Mouse (Mus musculus): ENCODE measurements around the gene Loxl4. TPM values are rescaled to one million over a fixed set of nuclear protein-coding genes. Genes with fewer than 3 reads are reported as not detected.

Gene Loxl4
- polyA plus RNA-seq, 1 experiment: 2.9 TPM

- DNase-seq: peak; percentile 64
- WGBS: 69% methylated on average over 6 of the region's 6 CpGs
- H3K36me3 ChIP-seq (ENCODE audit: control insufficient read depth, insufficient read depth, low read length): no peaks in the 10 kb centered on the region
- no peak overlapping the region for H3K4me3 ChIP-seq (ENCODE audit: insufficient read depth, low read depth, low read length)
- H3K4me1 ChIP-seq (ENCODE audit: control insufficient read depth, insufficient read depth, low read length): peaks cover 12% of the 10 kb centered on the region; the same call in 1 of the 2 replicates
- no peaks in the 10 kb centered on the region for H3K27me3 ChIP-seq (replicated peaks; ENCODE audit: control insufficient read depth, insufficient read depth, low read length)
- H3K27ac ChIP-seq (ENCODE audit: insufficient read depth, low read depth, low read length): no peak overlapping the region
- TF ChIP-seq CTCF (conservative IDR thresholded peaks at IDR 0.05; ENCODE audit: insufficient read depth, insufficient read length, low read depth, low read length) (no peak), POLR2A (IDR thresholded peaks at IDR 0.05; ENCODE audit: low read depth, low read length) (no peak)
These were observed 14.7 kb downstream of the Loxl4 start for GRCm38 (mm10) chr19:42597896-42598295.

DNA sequence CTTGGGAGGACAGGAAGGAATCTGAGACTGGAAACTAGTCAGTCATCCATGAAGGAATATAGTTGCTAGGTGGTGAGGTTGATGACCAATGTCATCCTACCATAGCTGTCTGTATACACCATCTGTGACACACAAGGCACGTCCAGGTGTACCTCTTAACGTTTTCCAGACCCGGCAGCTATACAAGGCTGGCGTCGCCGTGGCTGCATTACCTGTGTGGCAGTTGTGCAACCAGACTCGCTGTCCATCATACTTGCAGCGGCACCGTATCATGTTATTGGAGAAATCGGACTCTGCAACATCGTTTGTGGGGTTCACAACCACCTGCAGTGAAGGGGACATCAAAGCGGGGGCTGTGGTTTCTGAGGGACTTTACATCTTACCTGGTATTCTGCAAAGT, 15.3 kb downstream of the Loxl4 start:
- H3K4me1 ChIP-seq (ENCODE audit: control insufficient read depth, insufficient read depth, low read length): peaks cover 12% of the 10 kb centered on the region; the same call in 1 of the 2 replicates
- no peaks in the 10 kb centered on the region for H3K27me3 ChIP-seq (replicated peaks; ENCODE audit: control insufficient read depth, insufficient read depth, low read length)
- no peaks in the 10 kb centered on the region for H3K36me3 ChIP-seq (ENCODE audit: control insufficient read depth, insufficient read depth, low read length)
- DNase-seq: no peak
- TF ChIP-seq POLR2A (IDR thresholded peaks at IDR 0.05; ENCODE audit: low read depth, low read length) (no peak), CTCF (conservative IDR thresholded peaks at IDR 0.05; ENCODE audit: insufficient read depth, insufficient read length, low read depth, low read length) (no peak)
- no peak overlapping the region for H3K4me3 ChIP-seq (ENCODE audit: insufficient read depth, low read depth, low read length)
- WGBS: 89% methylated on average over 12 of the region's 12 CpGs
- H3K27ac ChIP-seq (ENCODE audit: insufficient read depth, low read depth, low read length): no peak overlapping the region

DNA sequence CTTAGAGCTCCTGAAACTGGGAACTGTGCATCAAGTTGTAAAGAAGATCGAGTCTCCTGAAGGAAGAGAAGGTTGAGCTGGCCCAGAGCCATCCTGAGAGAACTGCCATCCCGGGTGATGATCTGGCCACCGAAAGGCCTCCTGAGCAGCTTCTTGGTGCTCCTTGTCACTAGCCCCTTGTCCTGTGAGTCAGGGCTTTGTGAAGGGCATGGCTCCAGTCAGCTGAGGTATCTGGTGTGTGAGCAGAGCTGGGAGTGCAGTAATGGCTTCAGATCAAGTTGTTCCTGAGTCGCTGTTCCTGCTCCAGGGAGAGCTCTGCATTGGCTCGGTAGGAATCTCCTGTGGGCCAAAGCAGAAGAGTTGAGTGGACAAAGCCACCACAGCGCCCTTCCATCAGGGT, 17.5 kb downstream of the Loxl4 start:
- no peak for DNase-seq
- Histone ChIP-seq H3K27ac (ENCODE audit: insufficient read depth, low read depth, low read length) (no peak overlapping the region), H3K4me3 (ENCODE audit: insufficient read depth, low read depth, low read length) (no peak overlapping the region), H3K27me3 (replicated peaks; ENCODE audit: control insufficient read depth, insufficient read depth, low read length) (no peaks in the 10 kb centered on the region), H3K36me3 (ENCODE audit: control insufficient read depth, insufficient read depth, low read length) (peaks cover 2% of the 10 kb centered on the region), H3K4me1 (ENCODE audit: control insufficient read depth, insufficient read depth, low read length) (0 out of 2 replicates have a peak, but pooled peaks cover 5% of the 10 kb centered on the region)
- WGBS: 88% methylated on average over 6 of the region's 6 CpGs
- TF ChIP-seq CTCF (conservative IDR thresholded peaks at IDR 0.05; ENCODE audit: insufficient read depth, insufficient read length, low read depth, low read length) (no peak), POLR2A (IDR thresholded peaks at IDR 0.05; ENCODE audit: low read depth, low read length) (no peak)

DNA sequence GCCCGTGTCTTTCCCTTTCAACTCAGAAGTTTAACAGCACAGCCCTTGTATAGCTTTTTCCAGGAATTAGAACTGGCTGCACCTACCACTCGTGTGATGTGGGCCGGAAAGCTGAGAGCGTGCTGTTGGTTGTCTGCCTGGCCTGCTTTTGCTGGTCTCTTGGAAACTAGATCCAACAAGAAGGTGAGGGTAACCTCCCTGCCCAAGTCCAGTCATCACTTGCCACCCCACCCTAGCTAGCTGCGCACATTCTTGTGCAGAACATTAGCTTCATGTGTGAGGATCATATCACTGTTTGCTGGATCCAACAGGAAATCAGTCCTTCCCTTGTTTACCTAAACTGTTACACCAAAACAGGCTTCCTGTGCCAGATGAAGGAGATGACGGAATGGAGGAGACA, 19.2 kb downstream of the Loxl4 start:
- Histone ChIP-seq H3K4me3 (ENCODE audit: insufficient read depth, low read depth, low read length) (no peak overlapping the region), H3K36me3 (ENCODE audit: control insufficient read depth, insufficient read depth, low read length) (peaks cover 2% of the 10 kb centered on the region), H3K27me3 (replicated peaks; ENCODE audit: control insufficient read depth, insufficient read depth, low read length) (no peaks in the 10 kb centered on the region), H3K4me1 (ENCODE audit: control insufficient read depth, insufficient read depth, low read length) (no peaks in the 10 kb centered on the region), H3K27ac (ENCODE audit: insufficient read depth, low read depth, low read length) (no peak overlapping the region)
- 74% methylated on average over 6 of the region's 6 CpGs for WGBS
- DNase-seq: no peak
- TF ChIP-seq POLR2A (IDR thresholded peaks at IDR 0.05; ENCODE audit: low read depth, low read length): no peak

DNA sequence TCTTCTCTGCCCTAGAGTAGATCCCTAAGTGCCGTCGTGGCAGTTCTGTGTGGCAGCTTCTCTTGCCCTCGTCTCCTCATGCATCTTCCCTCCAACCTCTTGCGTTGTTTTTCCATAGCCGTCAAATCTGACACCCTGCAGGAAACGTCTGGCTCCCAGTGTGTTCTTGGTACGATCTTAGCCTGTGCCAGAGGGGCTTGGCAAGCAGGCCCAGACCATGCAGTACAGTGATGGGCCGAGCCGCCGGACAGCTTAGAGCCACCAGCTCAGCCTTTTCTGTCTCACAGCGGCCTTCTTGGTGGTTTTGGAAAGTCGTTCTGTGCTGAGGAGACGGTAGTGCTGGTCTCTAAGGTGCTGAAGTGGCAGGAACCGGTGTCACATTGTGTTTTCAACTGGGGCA, 21.1 kb downstream of the Loxl4 start:
- Histone ChIP-seq H3K4me3 (ENCODE audit: insufficient read depth, low read depth, low read length) (no peak overlapping the region), H3K27ac (ENCODE audit: insufficient read depth, low read depth, low read length) (no peak overlapping the region), H3K36me3 (ENCODE audit: control insufficient read depth, insufficient read depth, low read length) (peaks cover 2% of the 10 kb centered on the region), H3K27me3 (replicated peaks; ENCODE audit: control insufficient read depth, insufficient read depth, low read length) (no peaks in the 10 kb centered on the region), H3K4me1 (ENCODE audit: control insufficient read depth, insufficient read depth, low read length) (no peaks in the 10 kb centered on the region)
- DNase-seq: no peak
- 70% methylated on average over 14 of the region's 14 CpGs for WGBS
- TF ChIP-seq CTCF (conservative IDR thresholded peaks at IDR 0.05; ENCODE audit: insufficient read depth, insufficient read length, low read depth, low read length): no peak
- TF ChIP-seq POLR2A (IDR thresholded peaks at IDR 0.05; ENCODE audit: low read depth, low read length): no peak

DNA sequence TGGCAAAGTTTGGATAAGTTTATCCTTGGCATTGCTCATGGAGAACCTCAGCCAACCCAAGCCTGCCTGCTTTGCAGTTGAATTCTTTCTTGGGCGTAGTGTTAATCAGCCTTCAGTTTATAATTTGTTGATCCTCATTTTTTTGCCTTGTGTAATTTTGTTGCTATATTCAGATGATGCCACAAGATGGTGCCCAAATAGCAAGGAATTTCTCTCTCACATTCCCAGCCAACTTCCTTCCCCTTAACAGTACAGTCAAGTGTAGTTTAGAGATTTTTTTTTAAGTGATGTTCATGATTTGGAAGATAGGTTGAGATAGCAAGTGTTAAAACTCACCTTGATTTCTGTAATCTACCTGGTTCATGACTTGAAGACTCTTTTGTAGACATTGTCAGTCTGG, 23.4 kb downstream of the Loxl4 start:
- 55% methylated on average over 1 of the region's 1 CpGs for WGBS
- H3K4me3 ChIP-seq (ENCODE audit: insufficient read depth, low read depth, low read length): no peak overlapping the region
- H3K36me3 ChIP-seq (ENCODE audit: control insufficient read depth, insufficient read depth, low read length): peaks cover 2% of the 10 kb centered on the region
- H3K27ac ChIP-seq (ENCODE audit: insufficient read depth, low read depth, low read length): no peak overlapping the region
- DNase-seq: peak; percentile 26
- TF ChIP-seq CTCF (conservative IDR thresholded peaks at IDR 0.05; ENCODE audit: insufficient read depth, insufficient read length, low read depth, low read length) (no peak), POLR2A (IDR thresholded peaks at IDR 0.05; ENCODE audit: low read depth, low read length) (no peak)
- H3K27me3 ChIP-seq (replicated peaks; ENCODE audit: control insufficient read depth, insufficient read depth, low read length): no peaks in the 10 kb centered on the region
- no peaks in the 10 kb centered on the region for H3K4me1 ChIP-seq (ENCODE audit: control insufficient read depth, insufficient read depth, low read length)

- no peak for TF ChIP-seq CTCF (conservative IDR thresholded peaks at IDR 0.05; ENCODE audit: insufficient read depth, insufficient read length, low read depth, low read length)
- no peak for TF ChIP-seq POLR2A (IDR thresholded peaks at IDR 0.05; ENCODE audit: low read depth, low read length)
- WGBS: 77% methylated on average over 2 of the region's 2 CpGs
- no peaks in the 10 kb centered on the region for H3K27me3 ChIP-seq (replicated peaks; ENCODE audit: control insufficient read depth, insufficient read depth, low read length)
- H3K4me1 ChIP-seq (ENCODE audit: control insufficient read depth, insufficient read depth, low read length): no peaks in the 10 kb centered on the region
- peaks cover 4% of the 10 kb centered on the region for H3K36me3 ChIP-seq (ENCODE audit: control insufficient read depth, insufficient read depth, low read length)
- no peak for DNase-seq
- H3K4me3 ChIP-seq (ENCODE audit: insufficient read depth, low read depth, low read length): no peak overlapping the region
- H3K27ac ChIP-seq (ENCODE audit: insufficient read depth, low read depth, low read length): no peak overlapping the region
These were observed 24.9 kb downstream of the Loxl4 start for GRCm38 (mm10) chr19:42587704-42588103.

GRCm38 (mm10) chr19:42584188-42584587, 28.4 kb downstream of the Loxl4 start:
- no peak overlapping the region for H3K27ac ChIP-seq (ENCODE audit: insufficient read depth, low read depth, low read length)
- WGBS: 93% methylated on average over 3 of the region's 3 CpGs
- no peak overlapping the region for H3K4me3 ChIP-seq (ENCODE audit: insufficient read depth, low read depth, low read length)
- TF ChIP-seq CTCF (conservative IDR thresholded peaks at IDR 0.05; ENCODE audit: insufficient read depth, insufficient read length, low read depth, low read length) (no peak), POLR2A (IDR thresholded peaks at IDR 0.05; ENCODE audit: low read depth, low read length) (no peak)
- H3K27me3 ChIP-seq (replicated peaks; ENCODE audit: control insufficient read depth, insufficient read depth, low read length): no peaks in the 10 kb centered on the region
- DNase-seq: no peak
- no peaks in the 10 kb centered on the region for H3K4me1 ChIP-seq (ENCODE audit: control insufficient read depth, insufficient read depth, low read length)
- H3K36me3 ChIP-seq (ENCODE audit: control insufficient read depth, insufficient read depth, low read length): peaks cover 2% of the 10 kb centered on the region; the same call in 1 of the 2 replicates
